Mouse (Mus musculus): ENCODE results near the gene Nrxn1. TPM values are rescaled to one million over a fixed set of nuclear protein-coding genes. Genes with fewer than 3 reads are reported as not detected.

The Nrxn1 gene
- total and polyA plus RNA-seq, 3 experiments: not detected

DNA sequence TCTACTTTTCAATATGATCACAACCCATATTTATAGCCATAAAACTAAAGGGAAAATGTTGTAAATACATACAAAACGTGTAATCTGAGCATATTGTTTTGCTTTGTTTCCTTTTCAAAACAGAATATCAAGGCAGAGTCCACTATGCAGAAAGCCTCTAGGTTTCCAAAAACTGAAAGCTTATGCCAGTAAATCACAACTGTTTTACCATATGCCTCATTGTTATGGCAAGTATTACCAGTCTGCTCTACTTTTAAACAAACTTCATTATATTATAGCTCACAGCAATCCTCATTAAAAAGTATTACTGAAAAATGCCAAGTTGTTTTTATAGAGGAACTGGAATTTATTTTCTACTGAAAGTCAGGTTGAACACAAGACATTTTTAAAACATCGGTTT is 275.0 kb downstream of the Nrxn1 start:
- no peaks in the 10 kb centered on the region for H3K27me3 ChIP-seq (replicated peaks)
- H3K4me1 ChIP-seq (ENCODE audit: control insufficient read depth in 1 of 2, insufficient read depth in 2 of 2): no peaks in the 10 kb centered on the region
- H3K4me3 ChIP-seq (replicated peaks in 1 of 3; ENCODE audit: low read depth in 2 of 3, low read length in 2 of 3, poor library complexity in 1 of 3): no peak overlapping the region
- H3K27ac ChIP-seq (ENCODE audit: insufficient read depth, low read depth): no peak overlapping the region
- no peak overlapping the region for H3K4me2 ChIP-seq (ENCODE audit: insufficient read depth, low read depth, poor library complexity, severe bottlenecking)
- H3K9ac ChIP-seq (ENCODE audit: insufficient read depth, low read depth): no peak overlapping the region
- in situ Hi-C loops (cut with MboI; ENCODE audit: low pct_ligation_motif_present, low pct_unique_long_range_greater_than_20kb, low sequenced_read_pairs) (no loop called here), dilution Hi-C loops (cut with MboI; ENCODE audit: extremely low pct_ligation_motif_present, extremely low pct_unique_long_range_greater_than_20kb, low sequenced_read_pairs) (no loop called here)
- TF ChIP-seq CHD2 (IDR thresholded peaks at IDR 0.05; ENCODE audit: low read length): no peak
- TF ChIP-seq TBP (conservative IDR thresholded peaks at IDR 0.05; ENCODE audit: low read depth, low read length): no peak
- TF ChIP-seq MAX (IDR thresholded peaks at IDR 0.05; ENCODE audit: low read length): no peak
- TF ChIP-seq NELFE (IDR thresholded peaks at IDR 0.05; ENCODE audit: low read depth, low read length): no peak
- TF ChIP-seq NRF1 (IDR thresholded peaks at IDR 0.05; ENCODE audit: low read depth, low read length): no peak
- DNase-seq (ENCODE audit: extremely low read depth): no peak
- peaks cover 24% of the 10 kb centered on the region for H3K9me3 ChIP-seq (replicated peaks; ENCODE audit: low read length)
- H3K36me3 ChIP-seq (replicated peaks in 1 of 2; ENCODE audit: control insufficient read depth in 1 of 2, insufficient read depth in 1 of 2, low read length in 1 of 2): no peaks in the 10 kb centered on the region
- no peaks in the 10 kb centered on the region for H3K79me2 ChIP-seq (replicated peaks; ENCODE audit: control insufficient read depth, extremely low read depth, insufficient read depth, poor library complexity, severe bottlenecking)

DNA sequence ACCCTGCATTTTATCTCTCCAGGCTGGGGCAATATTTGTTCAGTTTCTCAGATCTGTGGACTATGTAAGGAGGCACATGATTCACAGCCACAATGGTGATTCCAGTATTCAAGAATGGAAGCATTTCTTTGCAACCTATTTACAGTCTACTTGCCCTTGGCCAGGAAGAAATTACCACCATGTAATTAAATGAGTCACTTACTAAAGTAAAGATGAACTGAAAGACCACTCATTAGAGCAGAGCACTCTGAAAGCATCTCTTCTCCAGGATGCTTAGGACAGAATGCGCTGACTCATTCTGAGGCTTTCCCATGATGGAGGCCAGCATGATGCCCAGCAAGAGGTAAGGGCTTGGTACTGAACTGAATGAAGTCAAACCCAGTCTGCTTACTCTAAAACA is 277.6 kb downstream of the Nrxn1 start:
- Histone ChIP-seq H3K36me3 (replicated peaks in 1 of 2; ENCODE audit: control insufficient read depth in 1 of 2, insufficient read depth in 1 of 2, low read length in 1 of 2) (no peaks in the 10 kb centered on the region), H3K79me2 (replicated peaks; ENCODE audit: control insufficient read depth, extremely low read depth, insufficient read depth, poor library complexity, severe bottlenecking) (no peaks in the 10 kb centered on the region), H3K27me3 (replicated peaks) (no peaks in the 10 kb centered on the region), H3K4me3 (replicated peaks in 1 of 3; ENCODE audit: low read depth in 2 of 3, low read length in 2 of 3, poor library complexity in 1 of 3) (no peak overlapping the region), H3K4me2 (ENCODE audit: insufficient read depth, low read depth, poor library complexity, severe bottlenecking) (no peak overlapping the region), H3K9me3 (replicated peaks; ENCODE audit: low read length) (peaks cover 26% of the 10 kb centered on the region), H3K4me1 (ENCODE audit: control insufficient read depth in 1 of 2, insufficient read depth in 2 of 2) (no peaks in the 10 kb centered on the region), H3K27ac (ENCODE audit: insufficient read depth, low read depth) (no peak overlapping the region), H3K9ac (ENCODE audit: insufficient read depth, low read depth) (no peak overlapping the region)
- dilution Hi-C loops (cut with MboI; ENCODE audit: extremely low pct_ligation_motif_present, extremely low pct_unique_long_range_greater_than_20kb, low sequenced_read_pairs) (no loop called here), in situ Hi-C loops (cut with MboI; ENCODE audit: low pct_ligation_motif_present, low pct_unique_long_range_greater_than_20kb, low sequenced_read_pairs) (no loop called here)
- TF ChIP-seq ZKSCAN1 (IDR thresholded peaks at IDR 0.05; ENCODE audit: borderline replicate concordance, low read depth, low read length) (no peak), RCOR1 (conservative IDR thresholded peaks at IDR 0.05; ENCODE audit: low read depth, low read length) (no peak), E2F4 (IDR thresholded peaks at IDR 0.05; ENCODE audit: insufficient replicate concordance, low read depth, low read length) (no peak), TCF12 (IDR thresholded peaks at IDR 0.05; ENCODE audit: low read depth, low read length) (no peak), TBP (conservative IDR thresholded peaks at IDR 0.05; ENCODE audit: low read depth, low read length) (no peak), MXI1 (IDR thresholded peaks at IDR 0.05; ENCODE audit: low read depth, low read length) (no peak)
- DNase-seq (ENCODE audit: extremely low read depth): no peak

DNA sequence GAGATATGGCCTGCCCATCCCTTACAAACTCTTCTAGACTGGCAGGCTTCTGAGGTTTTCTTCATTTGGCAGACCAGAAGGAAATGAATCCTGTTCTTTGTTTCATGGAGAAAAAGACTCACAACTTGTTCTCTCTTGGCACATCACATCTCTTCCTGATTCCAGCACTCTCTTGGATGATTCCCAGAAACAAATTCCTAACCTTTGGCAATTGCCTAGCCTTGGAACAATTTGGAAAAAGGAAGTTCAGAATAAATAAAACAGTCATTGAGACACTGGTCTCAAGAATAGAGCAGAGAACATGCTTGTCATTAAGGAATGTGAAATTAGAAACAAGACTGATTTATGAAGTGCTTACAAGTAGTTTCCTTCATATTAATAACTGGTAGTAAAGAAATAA is 279.1 kb downstream of the Nrxn1 start:
- dilution Hi-C loops (cut with MboI; ENCODE audit: extremely low pct_ligation_motif_present, extremely low pct_unique_long_range_greater_than_20kb, low sequenced_read_pairs) (no loop called here), in situ Hi-C loops (cut with MboI; ENCODE audit: low pct_ligation_motif_present, low pct_unique_long_range_greater_than_20kb, low sequenced_read_pairs) (no loop called here)
- H3K9ac ChIP-seq (ENCODE audit: insufficient read depth, low read depth): no peak overlapping the region
- no peaks in the 10 kb centered on the region for H3K4me1 ChIP-seq (ENCODE audit: control insufficient read depth in 1 of 2, insufficient read depth in 2 of 2)
- no peak for DNase-seq (ENCODE audit: extremely low read depth)
- no peak overlapping the region for H3K27ac ChIP-seq (ENCODE audit: insufficient read depth, low read depth)
- TF ChIP-seq POLR2AphosphoS2 (IDR thresholded peaks at IDR 0.05; ENCODE audit: low read depth, low read length) (no peak), MYC (IDR thresholded peaks at IDR 0.05; ENCODE audit: low read depth, low read length) (no peak), USF2 (conservative IDR thresholded peaks at IDR 0.05; ENCODE audit: low read depth, low read length) (no peak), TCF12 (IDR thresholded peaks at IDR 0.05; ENCODE audit: low read depth, low read length) (no peak), RAD21 (IDR thresholded peaks at IDR 0.05; ENCODE audit: low read depth, low read length) (no peak), UBTF (IDR thresholded peaks at IDR 0.05; ENCODE audit: low read depth, low read length) (no peak), USF1 (IDR thresholded peaks at IDR 0.05; ENCODE audit: low read depth, low read length) (no peak)
- no peak overlapping the region for H3K4me3 ChIP-seq (replicated peaks in 1 of 3; ENCODE audit: low read depth in 2 of 3, low read length in 2 of 3, poor library complexity in 1 of 3)
- no peaks in the 10 kb centered on the region for H3K79me2 ChIP-seq (replicated peaks; ENCODE audit: control insufficient read depth, extremely low read depth, insufficient read depth, poor library complexity, severe bottlenecking)
- H3K4me2 ChIP-seq (ENCODE audit: insufficient read depth, low read depth, poor library complexity, severe bottlenecking): no peak overlapping the region
- no peaks in the 10 kb centered on the region for H3K36me3 ChIP-seq (replicated peaks in 1 of 2; ENCODE audit: control insufficient read depth in 1 of 2, insufficient read depth in 1 of 2, low read length in 1 of 2)
- H3K9me3 ChIP-seq (replicated peaks; ENCODE audit: low read length): peaks cover 29% of the 10 kb centered on the region
- H3K27me3 ChIP-seq (replicated peaks): no peaks in the 10 kb centered on the region
